Mouse (Mus musculus) liver, postnatal 0 days (tissue): ENCODE measurements at regions not wholly inside any gene's neighbourhood (a gene's known extent, or its start where the extent isn't known, plus 50 kb on each side); places are given as distances from the start of the nearest gene placed in this dataset.

Experiments
- CTCF ChIP-seq: sonication (generic); IDR thresholded peaks from 2 replicates; pipeline ENCODE4 v1.5.1; 2016; ENCODE audit warnings: antibody characterized with exemption, low read depth
- EP300 ChIP-seq: IDR thresholded peaks from 2 replicates; pipeline ENCODE4 v1.6.1; 2016; ENCODE audit warnings: antibody characterized with exemption, low read depth, mild to moderate bottlenecking

GRCm38 (mm10) chr9:67104616-67105015 is 55.4 kb upstream of the Tpm1 start:
- TF ChIP-seq CTCF (no peak), EP300 (no peak)
